Mouse (Mus musculus): Measurements from ENCODE around the gene Gas1. TPM values are rescaled to one million over a fixed set of nuclear protein-coding genes. Genes with fewer than 3 reads are reported as not detected.

The Gas1 gene
- total RNA-seq (2017), result not detected in 3 replicates

DNA sequence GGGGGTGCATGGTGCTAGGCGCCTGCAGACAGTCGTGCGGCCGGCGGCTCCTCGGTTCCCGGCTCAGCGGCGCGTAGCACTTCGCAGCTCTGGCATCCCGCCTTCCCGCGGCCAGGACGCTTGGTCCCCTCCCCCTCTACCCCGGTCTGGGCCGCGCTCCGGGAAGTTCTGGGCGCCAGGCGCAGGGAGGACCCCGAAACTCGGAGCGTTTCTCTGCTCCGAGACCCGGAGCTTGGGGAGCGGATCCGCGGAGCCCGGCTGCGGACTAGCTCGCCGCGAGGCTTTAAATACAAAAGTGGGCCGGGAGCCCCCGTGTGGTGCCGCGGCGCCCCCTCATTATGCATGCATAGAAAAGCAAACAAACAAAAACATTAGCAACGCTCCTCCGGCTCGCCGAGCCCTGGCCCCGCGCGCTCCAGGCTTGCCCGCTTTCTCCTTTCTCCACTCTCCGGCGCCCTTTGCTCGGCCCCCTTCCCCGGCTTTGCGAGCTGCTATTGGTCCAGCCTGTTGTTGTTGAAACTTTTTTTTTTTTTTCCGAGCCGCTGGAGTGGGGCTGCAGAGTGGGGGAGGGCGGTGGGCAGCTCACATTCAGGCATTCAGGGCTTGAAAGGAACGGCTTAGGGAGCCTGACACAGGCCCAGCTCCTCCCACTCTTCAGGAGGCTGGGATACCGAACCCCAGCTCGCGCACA lies at the start of gene Gas1:
Gas1 (minus strand) TSS at position 260 of the 691 bp plus-strand sequence.
- ATAC-seq (replicated peaks; ENCODE audit: insufficient number of reproducible peaks, low FRiP score, low TSS enrichment, poor library complexity, severe bottlenecking), result no peak

DNA sequence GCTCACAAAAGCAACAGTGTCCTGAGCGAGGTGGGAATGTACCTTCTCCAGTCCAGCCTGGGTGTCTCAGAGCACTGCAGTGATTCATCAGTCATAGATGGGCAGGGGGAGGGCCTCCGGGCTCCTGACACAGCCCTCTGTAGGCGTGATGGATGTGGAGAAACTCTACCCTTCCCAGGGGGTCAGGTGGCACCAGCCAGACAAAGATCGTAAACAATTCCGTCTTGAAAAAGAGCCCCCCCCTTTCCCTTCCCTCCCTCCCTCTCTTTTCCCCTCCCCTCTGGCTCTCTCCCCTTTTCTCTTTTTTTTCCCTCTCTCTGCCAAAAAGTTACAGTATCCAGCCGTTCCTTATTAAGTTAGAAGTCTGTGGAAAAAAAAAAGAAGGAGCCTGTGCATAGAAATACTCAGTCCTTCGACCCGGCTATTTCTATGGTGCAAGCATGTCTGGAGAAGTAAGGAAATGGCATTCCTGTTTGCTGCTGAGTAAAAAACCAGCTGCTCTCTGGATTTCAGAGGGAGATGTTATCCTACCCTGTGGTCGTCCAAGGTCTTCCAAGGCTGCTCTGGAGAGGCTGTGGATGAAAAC lies 49.2 kb upstream of the Gas1 start:
- no peak for ATAC-seq (replicated peaks; ENCODE audit: insufficient number of reproducible peaks, low FRiP score, low TSS enrichment, poor library complexity, severe bottlenecking)

DNA sequence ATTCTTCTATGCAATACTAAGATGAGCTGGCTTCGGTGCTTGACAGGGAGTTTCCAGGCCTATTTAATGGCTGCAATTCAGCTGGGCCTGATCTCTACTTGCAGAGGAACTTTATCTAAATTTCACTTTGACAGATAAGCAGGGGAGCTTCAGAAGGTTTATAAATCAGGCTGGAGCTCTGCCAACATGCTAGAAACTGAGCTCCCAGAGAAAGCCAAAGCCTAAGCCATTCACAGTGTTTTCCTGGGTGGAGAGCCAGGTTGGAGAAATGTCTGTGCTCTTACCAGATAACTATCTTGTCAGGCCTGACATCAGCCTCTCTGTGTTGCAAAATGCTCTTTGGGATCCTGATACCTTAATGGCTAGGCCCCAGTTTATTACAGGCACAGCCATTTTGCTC lies 48.6 kb upstream of the Gas1 start:
- no peak for ATAC-seq (replicated peaks; ENCODE audit: insufficient number of reproducible peaks, low FRiP score, low TSS enrichment, poor library complexity, severe bottlenecking)

DNA sequence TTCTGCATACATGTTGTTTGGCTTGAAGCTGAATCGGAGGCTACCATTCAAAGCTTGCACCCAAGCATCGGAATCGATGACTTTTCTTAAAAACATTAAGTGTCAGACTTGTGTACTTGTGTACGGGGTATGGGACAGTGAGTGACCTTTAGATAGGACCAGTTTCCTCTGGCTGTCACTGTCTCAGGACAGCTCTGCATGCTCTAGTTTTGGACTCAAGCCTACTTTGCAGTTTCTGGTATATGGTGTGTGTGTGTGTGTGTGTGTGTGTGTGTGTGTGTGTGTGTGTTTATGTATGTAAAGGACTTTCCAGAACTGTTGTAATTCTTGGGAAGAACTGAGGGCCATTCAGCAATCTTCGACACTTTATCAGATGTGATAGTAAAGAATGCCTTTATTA lies 48.1 kb upstream of the Gas1 start:
- ATAC-seq (replicated peaks; ENCODE audit: insufficient number of reproducible peaks, low FRiP score, low TSS enrichment, poor library complexity, severe bottlenecking), result no peak

DNA sequence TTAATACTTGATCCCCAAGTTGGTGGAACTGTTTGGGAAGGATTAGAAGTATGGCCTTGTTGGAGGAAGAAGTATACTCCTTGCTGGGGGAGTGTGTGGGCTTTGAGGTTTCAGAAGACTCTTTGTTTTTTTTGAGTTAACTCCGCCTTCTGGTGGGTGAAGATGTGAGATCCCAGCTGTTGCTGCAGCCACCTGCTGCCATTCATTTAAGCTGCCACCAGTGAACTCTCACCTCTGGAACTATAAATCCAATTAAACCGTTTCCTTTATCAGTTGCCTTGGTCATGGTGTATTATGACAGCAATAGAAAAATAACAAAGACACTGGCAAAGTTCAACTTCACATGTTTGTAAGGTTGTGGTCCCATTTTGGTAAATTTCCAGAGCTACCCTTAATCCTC lies 46.6 kb upstream of the Gas1 start:
- no peak for ATAC-seq (replicated peaks; ENCODE audit: insufficient number of reproducible peaks, low FRiP score, low TSS enrichment, poor library complexity, severe bottlenecking)

DNA sequence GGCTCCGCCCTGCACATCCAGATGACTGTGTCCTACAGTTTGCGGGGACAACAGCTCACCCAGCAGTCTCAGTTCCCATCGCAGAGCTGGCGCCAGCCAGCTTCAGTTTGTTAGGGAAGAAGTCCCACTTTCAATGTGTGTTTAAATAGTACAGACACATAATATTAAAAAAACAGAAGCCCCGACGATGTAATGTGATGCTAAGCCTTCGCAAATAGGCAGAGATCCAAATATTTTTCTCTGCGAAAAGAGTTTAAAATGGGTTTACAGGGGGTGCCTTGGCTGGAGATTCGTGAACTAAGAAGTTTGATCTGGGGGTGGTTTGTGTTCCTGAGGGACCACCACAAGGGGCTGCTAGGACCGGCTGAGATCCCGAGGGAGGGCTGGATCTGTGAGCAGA lies 45.2 kb upstream of the Gas1 start:
- no peak for ATAC-seq (replicated peaks; ENCODE audit: insufficient number of reproducible peaks, low FRiP score, low TSS enrichment, poor library complexity, severe bottlenecking)

DNA sequence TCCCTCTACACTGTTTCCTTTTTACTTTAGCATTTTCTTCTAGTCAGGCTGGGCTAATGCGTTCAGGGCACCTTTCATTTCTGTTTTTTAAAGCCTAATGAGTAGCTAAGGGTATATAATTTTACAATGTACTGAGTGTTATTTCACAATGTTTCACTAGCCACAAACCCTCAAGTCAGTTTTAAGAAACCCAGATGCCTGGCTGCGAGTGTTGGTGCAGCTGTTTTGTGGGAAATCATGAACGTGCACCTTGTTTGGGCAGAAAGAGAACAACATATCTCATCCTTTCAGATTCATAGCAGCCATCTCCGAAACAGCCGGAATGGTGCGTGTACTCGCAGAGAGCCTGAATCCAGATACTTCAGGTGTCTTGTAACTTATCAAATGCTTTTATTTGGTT lies 36.7 kb upstream of the Gas1 start:
- no peak for ATAC-seq (replicated peaks; ENCODE audit: insufficient number of reproducible peaks, low FRiP score, low TSS enrichment, poor library complexity, severe bottlenecking)

DNA sequence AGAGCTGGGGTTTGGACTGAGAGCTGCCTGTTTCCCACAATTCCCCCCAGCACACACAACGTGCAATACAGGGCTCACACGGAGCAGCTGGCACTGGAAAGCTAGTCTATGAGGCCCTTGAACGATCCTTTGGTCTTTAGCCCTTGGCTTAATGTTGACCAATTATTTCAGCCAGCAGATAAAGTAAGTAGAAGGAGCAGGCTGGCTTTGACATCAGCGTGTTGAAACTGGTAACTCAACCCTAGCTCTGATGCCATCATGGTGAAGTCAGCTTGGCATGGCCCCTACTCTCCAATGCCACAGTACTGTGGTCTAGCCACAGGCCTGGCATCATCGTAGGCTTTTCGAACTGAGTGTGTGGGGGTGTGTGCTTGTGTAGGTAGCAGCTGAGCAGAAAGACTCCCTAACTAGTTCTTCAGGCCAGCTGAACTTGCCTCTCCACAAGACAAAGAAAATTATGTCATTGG lies 30.0 kb upstream of the Gas1 start:
- no peak for ATAC-seq (replicated peaks; ENCODE audit: insufficient number of reproducible peaks, low FRiP score, low TSS enrichment, poor library complexity, severe bottlenecking)

DNA sequence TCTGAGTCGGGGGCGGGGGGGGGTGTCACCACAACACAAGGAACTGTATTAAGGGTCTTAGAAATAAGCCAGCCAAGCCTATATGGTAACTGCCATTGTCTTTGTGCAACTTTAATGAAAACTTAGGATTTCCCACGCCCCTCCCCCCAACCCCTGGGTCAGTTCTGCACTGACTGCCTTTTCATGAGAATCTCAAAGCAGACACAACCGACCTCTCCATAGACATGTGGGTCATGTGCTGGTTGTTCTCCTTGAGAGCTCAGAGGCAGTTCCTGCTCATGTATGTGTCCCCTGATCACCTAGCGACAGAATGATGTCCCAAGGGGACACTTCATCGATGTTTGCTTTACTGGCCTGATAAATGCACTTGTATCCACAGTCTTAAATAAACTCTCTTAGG lies 27.6 kb upstream of the Gas1 start:
- no peak for ATAC-seq (replicated peaks; ENCODE audit: insufficient number of reproducible peaks, low FRiP score, low TSS enrichment, poor library complexity, severe bottlenecking)

DNA sequence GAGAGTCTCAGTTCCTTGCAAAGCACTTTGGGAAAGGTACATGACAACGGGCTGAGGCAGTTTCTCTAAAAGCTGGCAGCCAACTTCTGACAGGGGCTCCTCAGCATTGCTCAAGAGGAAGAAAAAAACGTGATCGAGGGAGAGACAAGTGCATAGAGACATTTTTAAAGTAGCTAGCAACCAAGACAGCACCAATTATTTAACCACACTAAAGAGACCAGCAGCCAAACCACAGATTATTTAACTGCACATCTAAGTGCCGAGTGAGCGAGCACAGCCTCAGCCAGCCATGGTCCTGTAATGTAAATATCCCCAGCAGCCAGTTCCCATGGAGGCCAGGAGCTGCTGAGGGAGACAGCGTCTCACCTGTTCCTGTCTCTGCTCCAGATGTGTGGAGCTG lies 16.1 kb upstream of the Gas1 start:
- ATAC-seq (replicated peaks; ENCODE audit: insufficient number of reproducible peaks, low FRiP score, low TSS enrichment, poor library complexity, severe bottlenecking), result no peak

DNA sequence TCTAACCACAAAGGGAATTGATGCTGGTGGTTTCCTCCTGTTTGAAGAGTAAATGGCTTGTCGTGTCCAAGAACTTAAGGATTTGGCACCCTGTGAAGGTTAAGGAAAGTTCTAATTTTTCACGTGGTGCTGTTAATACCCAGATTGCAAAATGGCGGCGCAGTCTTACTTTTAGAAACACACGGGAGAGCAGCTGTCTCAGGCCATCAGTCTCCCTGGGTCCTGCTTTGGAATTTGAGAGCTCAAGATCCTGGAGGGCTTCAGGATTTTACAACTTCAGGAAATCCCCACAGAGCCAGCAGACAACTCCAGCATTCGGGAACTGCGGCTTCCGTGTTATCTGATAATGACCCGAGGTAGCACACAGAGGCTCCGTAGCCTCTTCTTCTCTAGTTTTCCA lies 12.8 kb upstream of the Gas1 start:
- ATAC-seq (replicated peaks; ENCODE audit: insufficient number of reproducible peaks, low FRiP score, low TSS enrichment, poor library complexity, severe bottlenecking), result no peak

DNA sequence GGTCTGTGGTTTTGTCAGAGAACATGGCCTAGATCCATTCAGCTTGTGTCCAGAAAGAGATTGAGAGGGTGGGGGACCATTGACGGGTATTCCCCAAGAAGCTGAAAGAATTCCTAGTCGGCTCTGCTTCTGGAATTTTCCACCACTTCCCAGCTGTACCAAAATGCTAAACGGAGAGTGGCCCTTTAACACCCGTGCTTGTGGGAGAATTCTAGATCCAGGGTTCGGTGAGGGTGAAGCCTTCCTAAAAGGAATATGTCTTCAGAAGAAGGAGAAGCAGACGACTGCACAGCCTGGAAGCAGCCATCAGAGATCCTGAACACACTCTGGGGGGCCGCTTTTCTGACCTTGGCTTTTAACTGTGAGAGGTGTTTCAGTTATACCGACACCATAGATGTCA lies 11.8 kb upstream of the Gas1 start:
- no peak for ATAC-seq (replicated peaks; ENCODE audit: insufficient number of reproducible peaks, low FRiP score, low TSS enrichment, poor library complexity, severe bottlenecking)

DNA sequence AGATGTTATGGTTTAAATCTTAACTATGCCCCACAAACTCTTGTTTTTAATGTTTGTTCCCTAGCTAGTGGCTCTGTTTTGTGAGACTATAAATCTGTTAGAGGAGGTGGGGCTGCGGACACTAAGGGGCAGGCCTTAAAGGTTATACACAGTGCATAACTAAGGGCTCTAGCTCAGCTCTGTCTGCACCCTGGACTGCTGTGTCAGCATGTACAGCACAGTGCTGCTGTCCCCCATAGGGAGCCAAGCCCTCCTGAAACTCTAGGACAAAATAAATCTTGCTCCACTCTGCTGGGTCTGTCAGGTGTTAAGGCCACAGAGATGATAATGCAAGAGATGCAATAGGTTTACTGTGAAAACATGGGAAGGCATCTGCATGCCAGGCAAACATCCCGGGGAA lies 10.1 kb upstream of the Gas1 start:
- no peak for ATAC-seq (replicated peaks; ENCODE audit: insufficient number of reproducible peaks, low FRiP score, low TSS enrichment, poor library complexity, severe bottlenecking)

DNA sequence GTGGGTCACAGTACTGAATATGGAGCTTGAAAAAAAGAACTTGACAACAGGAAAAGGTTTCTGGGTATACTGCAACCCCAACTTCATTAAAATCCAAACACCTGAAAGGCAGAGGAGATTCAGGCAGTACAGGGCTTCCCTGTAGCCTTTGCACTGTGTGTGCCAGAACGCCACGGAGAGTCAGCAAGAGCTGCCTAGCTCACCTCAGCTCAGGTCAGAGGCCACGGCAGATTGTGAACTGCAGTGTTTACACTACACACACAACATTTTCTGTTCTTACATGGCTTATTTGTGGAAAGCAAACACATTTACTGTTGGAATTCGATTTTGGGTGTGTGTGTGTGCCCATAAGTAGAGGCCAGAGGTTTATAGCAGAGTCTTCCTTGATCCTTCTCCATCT lies 5.2 kb upstream of the Gas1 start:
- no peak for ATAC-seq (replicated peaks; ENCODE audit: insufficient number of reproducible peaks, low FRiP score, low TSS enrichment, poor library complexity, severe bottlenecking)

DNA sequence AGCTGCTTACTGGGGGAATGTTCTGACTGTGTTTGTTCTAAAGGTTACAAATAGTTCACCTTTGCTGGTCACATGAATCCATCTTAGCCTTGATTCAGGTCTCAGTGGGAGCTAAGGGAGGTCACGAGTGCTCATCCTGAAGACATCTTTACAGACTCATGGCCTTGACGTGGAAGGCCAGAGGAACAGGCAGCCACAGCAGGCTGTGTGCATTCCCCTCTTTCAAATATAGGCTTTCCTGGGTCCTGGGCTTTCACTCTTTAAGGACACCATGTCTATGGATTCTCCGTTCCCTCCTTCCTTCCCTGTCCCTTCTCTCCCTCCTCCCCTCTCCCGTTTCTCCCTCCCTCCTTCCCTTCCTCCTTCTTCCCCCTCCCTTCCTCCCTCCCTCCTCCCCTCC lies 2.5 kb upstream of the Gas1 start:
- ATAC-seq (replicated peaks; ENCODE audit: insufficient number of reproducible peaks, low FRiP score, low TSS enrichment, poor library complexity, severe bottlenecking), result no peak

DNA sequence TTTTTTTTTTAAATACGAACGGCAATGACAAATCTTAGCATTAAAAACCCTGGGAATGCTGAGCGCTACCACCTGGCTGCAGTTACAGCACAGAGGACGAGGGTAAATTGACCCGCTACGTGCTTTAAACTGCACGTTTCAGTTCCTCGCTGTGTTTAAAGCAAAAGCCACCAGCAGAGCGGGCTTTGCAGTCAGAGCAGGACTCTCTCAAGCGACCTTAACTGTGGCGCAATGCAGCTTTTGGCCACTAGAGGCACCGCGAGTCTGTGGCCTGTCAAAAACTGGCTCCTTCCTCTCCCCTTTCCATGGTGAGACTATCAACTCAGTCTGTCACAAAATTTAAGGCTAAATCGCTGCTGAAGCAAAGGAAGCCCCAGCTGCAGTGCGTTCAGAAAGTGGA lies 1.3 kb upstream of the Gas1 start:
- no peak for ATAC-seq (replicated peaks; ENCODE audit: insufficient number of reproducible peaks, low FRiP score, low TSS enrichment, poor library complexity, severe bottlenecking)

DNA sequence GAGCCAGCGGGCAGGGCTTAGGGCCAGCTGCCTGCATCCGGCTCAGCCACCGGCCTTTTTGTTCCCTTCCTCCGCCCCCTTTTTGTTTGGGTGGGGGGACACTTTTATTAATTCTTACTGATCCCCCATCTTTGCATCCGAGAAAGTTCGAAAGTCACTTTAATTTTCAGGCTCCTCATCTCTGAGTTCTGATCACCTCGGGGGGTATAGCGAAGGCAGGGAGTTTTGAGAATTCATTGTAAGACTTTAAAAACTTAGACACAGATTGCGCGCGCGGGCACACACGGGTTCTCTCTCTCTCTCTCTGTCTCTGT lies 589 bp upstream of the Gas1 start:
- ATAC-seq (replicated peaks; ENCODE audit: insufficient number of reproducible peaks, low FRiP score, low TSS enrichment, poor library complexity, severe bottlenecking), result no peak

DNA sequence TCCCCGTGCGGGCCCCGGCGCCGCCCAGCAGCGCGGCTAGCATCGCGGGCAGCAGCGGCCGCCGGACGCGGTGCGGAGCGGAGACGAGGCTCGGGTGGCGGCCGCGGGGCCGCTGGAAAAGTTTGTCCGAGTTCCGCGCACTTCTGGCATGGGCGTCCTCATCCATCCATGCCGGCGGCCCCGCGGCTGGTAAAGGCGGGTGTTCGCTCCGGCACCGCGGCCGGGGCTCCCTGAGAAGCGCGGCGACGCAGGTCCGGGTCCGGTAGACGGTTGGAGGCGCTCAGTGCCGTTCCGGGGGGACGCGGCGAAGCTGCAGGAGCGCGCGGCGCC lies 424 bp downstream of the Gas1 start:
- no peak for ATAC-seq (replicated peaks; ENCODE audit: insufficient number of reproducible peaks, low FRiP score, low TSS enrichment, poor library complexity, severe bottlenecking)

DNA sequence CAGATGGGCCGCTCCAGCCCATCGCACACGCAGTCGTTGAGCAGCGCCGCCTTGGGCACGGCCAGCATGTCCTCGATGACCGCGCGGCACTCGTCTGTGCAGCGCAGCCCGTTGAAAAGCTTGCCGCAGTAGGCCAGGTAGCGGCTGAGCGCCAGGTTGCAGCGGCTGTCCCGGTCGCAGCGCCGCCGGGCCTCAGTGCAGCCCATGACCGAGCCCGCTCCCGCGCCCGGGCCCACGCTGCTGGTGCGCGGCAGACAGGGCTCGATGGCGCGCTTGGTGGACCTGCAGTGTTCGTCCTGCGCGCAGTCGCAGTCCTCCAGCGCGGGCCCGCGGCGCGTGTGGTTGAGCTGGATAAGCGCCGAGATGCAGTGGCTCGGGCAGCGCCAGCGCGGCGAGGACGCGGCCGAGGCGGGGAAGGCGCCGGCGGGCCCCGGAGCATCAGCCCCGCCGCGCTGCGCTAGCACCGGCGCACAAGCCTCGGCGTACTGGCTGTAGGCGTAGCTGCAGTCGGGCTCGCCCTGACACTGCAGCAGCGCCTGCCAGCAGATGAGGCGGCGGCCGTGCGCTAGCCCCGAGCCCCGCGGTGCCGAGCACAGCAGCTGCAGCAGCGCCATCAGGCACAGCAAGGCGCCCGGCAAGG lies 909 bp downstream of the Gas1 start:
- ATAC-seq (replicated peaks; ENCODE audit: insufficient number of reproducible peaks, low FRiP score, low TSS enrichment, poor library complexity, severe bottlenecking), result no peak

DNA sequence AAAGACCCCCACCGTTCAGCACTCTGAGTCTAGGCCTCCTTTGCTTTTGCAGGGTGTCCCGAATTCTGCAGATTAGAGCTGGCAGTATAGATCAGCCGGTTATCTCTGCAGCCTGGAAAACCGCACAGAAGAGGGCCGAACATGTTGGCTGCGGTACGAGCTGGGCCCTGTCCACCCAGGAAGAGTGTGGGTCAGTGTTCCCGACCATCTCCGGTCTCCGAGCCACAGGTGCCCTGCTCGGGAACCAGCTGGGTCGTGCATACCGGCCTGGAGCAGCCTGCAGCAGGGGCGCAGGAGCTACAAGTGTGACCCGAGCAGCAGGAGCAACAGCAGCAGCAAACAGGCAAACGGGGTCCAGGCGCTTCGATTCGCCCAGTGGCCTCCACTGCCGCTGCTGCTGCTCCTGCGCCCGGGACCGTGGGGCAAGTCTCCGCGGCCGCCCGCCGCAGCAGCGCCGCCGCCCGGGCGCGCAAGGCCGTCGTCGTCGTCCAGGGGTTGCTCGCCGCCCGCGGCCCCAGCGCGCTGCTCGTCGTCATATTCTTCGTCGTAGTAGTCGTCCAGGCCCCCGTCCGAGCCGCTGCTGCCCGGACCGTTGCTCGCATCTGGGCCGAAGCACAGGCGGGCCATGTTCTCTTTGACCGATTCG lies 1.6 kb downstream of the Gas1 start:
- no peak for ATAC-seq (replicated peaks; ENCODE audit: insufficient number of reproducible peaks, low FRiP score, low TSS enrichment, poor library complexity, severe bottlenecking)

Data from monocyte, adult 5-6 weeks (primary cell).